Mouse (Mus musculus): Measurements from ENCODE around the gene Btnl10.

Gene Btnl10

GRCm38 (mm10) chr11:58959186-58959825, 41.6 kb downstream of the Btnl10 start:
- no peak for DNase-seq (ENCODE audit: low spot score in 2 of 2)

- DNase-seq (ENCODE audit: low spot score in 2 of 2): peak; percentile 88 to 89
Observed at GRCm38 (mm10) chr11:58959921-58960465, 42.3 kb downstream of the Btnl10 start.

- no peak for DNase-seq (ENCODE audit: low spot score in 2 of 2)
Observed at GRCm38 (mm10) chr11:58961364-58962177, 43.9 kb downstream of the Btnl10 start.

GRCm38 (mm10) chr11:58963543-58963942, 45.8 kb downstream of the Btnl10 start:
- DNase-seq (ENCODE audit: low spot score in 2 of 2): peak; percentile 61 to 77

- DNase-seq (ENCODE audit: low spot score in 2 of 2): no peak
Observed at GRCm38 (mm10) chr11:58964216-58964615, 46.5 kb downstream of the Btnl10 start.

GRCm38 (mm10) chr11:58965001-58965760, 47.5 kb downstream of the Btnl10 start:
- DNase-seq (ENCODE audit: low spot score in 2 of 2): no peak

- peak in 1 of 2 experiments; percentile 59 for DNase-seq (ENCODE audit: low spot score in 2 of 2)
Observed at GRCm38 (mm10) chr11:58967346-58967745, 49.6 kb downstream of the Btnl10 start.

- no peak for DNase-seq (ENCODE audit: low spot score in 2 of 2)
Observed at GRCm38 (mm10) chr11:58968551-58968950, 50.8 kb downstream of the Btnl10 start.

- DNase-seq (ENCODE audit: low spot score in 2 of 2): no peak
Observed at GRCm38 (mm10) chr11:58969027-58969426, 51.3 kb downstream of the Btnl10 start.

- no peak for DNase-seq (ENCODE audit: low spot score in 2 of 2)
Observed at GRCm38 (mm10) chr11:58969659-58970058, 52.0 kb downstream of the Btnl10 start.

- DNase-seq (ENCODE audit: low spot score in 2 of 2): no peak
Observed at GRCm38 (mm10) chr11:58970831-58971530, 53.3 kb downstream of the Btnl10 start.

- no peak for DNase-seq (ENCODE audit: low spot score in 2 of 2)
Observed at GRCm38 (mm10) chr11:58971796-58972195, 54.1 kb downstream of the Btnl10 start.

GRCm38 (mm10) chr11:58974414-58974813, 56.7 kb downstream of the Btnl10 start:
- no peak for DNase-seq (ENCODE audit: low spot score in 2 of 2)

Data from spleen, postnatal 4 days (tissue).